8 mouse cellular contexts compared by ENCODE assay signal in the genomic region with DNA sequence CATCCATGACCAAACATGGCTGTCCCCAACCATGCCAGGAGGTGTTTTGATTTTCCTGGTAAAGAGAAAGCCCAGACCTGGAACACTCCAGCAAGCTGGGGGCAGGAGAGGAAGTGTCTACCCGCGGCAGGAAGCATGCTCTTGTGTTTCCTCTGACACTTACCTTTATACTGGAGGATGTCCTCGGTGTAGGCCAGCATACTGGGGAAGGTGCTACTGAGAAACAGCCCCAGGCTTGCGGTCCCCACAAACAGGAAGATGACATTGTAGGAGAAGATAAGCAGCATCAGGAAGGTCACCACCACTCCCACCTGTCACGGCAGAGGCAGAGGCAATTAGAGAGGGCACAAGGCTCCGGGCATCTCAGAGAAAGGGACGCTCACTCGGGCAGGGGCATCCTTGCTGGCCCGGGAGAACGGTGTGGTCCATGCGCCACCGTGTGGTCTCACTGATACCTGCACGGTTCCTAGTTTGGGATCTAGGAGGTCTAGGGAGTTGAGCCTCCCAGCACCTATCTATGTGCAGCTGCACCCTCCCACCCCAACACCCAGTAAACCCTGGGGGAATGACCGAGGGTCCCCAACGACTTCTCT. TPM values are rescaled to one million over a fixed set of nuclear protein-coding genes. Genes with fewer than 3 reads are reported as not detected.
DNase-seq lines count a peak whose midpoint lies in the region; ATAC-seq lines count a peak whose summit lies in the region.

No protein-coding gene starts in this region.

- peak; percentile 72 for ATAC-seq in cerebellum, adult (ENCODE audit: insufficient number of reproducible peaks, low FRiP score, low TSS enrichment)
- peak; percentile 53 for ATAC-seq in forebrain, embryonic 16.5 days
- ATAC-seq in hindbrain, embryonic 16.5 days = peak; percentile 84
- peak; percentile 97 for ATAC-seq in megakaryocyte progenitor cell, adult 5-6 weeks (replicated peaks; ENCODE audit: poor library complexity)

- no peaks in the 10 kb centered on the region for H3K9me3 ChIP-seq in forebrain, embryonic 16.5 days (ENCODE audit: control insufficient read depth, low read length)
- H3K9me3 ChIP-seq in hindbrain, embryonic 16.5 days (ENCODE audit: control insufficient read depth, low read length) = no peaks in the 10 kb centered on the region

- H3K36me3 ChIP-seq in forebrain, embryonic 16.5 days (ENCODE audit: control insufficient read depth, insufficient read depth) = no peaks in the 10 kb centered on the region
- no peaks in the 10 kb centered on the region for H3K36me3 ChIP-seq in hindbrain, embryonic 16.5 days (ENCODE audit: control insufficient read depth, insufficient read depth, low read length)

- no peak overlapping the region for H3K4me3 ChIP-seq in forebrain, embryonic 16.5 days (replicated peaks; ENCODE audit: low read length)
- no peak overlapping the region for H3K4me3 ChIP-seq in hindbrain, embryonic 16.5 days (ENCODE audit: low read length)

- H3K4me2 ChIP-seq in forebrain, embryonic 16.5 days (ENCODE audit: low read length) = no peak overlapping the region
- no peak overlapping the region for H3K4me2 ChIP-seq in hindbrain, embryonic 16.5 days (ENCODE audit: low read length)

- no peak overlapping the region for H3K9ac ChIP-seq in forebrain, embryonic 16.5 days (replicated peaks; ENCODE audit: low read depth, low read length)
- 0 out of 2 replicates have a peak overlapping the region, but pooled peaks have one; percentile 9 for H3K9ac ChIP-seq in hindbrain, embryonic 16.5 days (ENCODE audit: low read depth, low read length)

- 25% methylated on average over 15 of the region's 15 CpGs for WGBS in forebrain, embryonic 16.5 days
- 23% methylated on average over 15 of the region's 15 CpGs for WGBS in hindbrain, embryonic 16.5 days

- DNase-seq in NIH3T3 (ENCODE audit: low read depth) = peak; percentile 80
- DNase-seq in left cerebral cortex, adult 18-20 months (ENCODE audit: low spot score in 2 of 2) = peak; percentile 64 to 70
- DNase-seq in right cerebral cortex, postnatal 14 days = peak; percentile 65
- peak; percentile 28 to 70 for DNase-seq in urinary bladder, postnatal 4 days (ENCODE audit: low spot score in 2 of 2)

- peaks cover 4% of the 10 kb centered on the region; the same call in 1 of the 2 replicates for H3K4me1 ChIP-seq in forebrain, embryonic 16.5 days (replicated peaks; ENCODE audit: control insufficient read depth, insufficient read depth, low read length)
- no peaks in the 10 kb centered on the region; the same call in 1 of the 2 replicates for H3K4me1 ChIP-seq in hindbrain, embryonic 16.5 days (ENCODE audit: control insufficient read depth, insufficient read depth, low read depth, low read length)

- no peaks in the 10 kb centered on the region for H3K27me3 ChIP-seq in forebrain, embryonic 16.5 days (replicated peaks; ENCODE audit: control insufficient read depth, insufficient read depth, low read length)
- H3K27me3 ChIP-seq in hindbrain, embryonic 16.5 days (replicated peaks; ENCODE audit: control insufficient read depth, insufficient read depth, low read length) = no peaks in the 10 kb centered on the region

- no peak overlapping the region for H3K27ac ChIP-seq in forebrain, embryonic 16.5 days (ENCODE audit: low read length)
- no peak overlapping the region for H3K27ac ChIP-seq in hindbrain, embryonic 16.5 days (ENCODE audit: low read depth, low read length)

RNA-seq across cellular contexts. Expression of a gene that starts 21.6 kb away (rescaled TPM):
- 10.9 and 11.2 TPM in 2 replicates for polyA plus RNA-seq in forebrain, embryonic 16.5 days (2015; fragmentation: Nextera tagmentation; extraction: Ambion mirVana)
- 6.9 and 9.0 TPM in 2 replicates for polyA plus RNA-seq in hindbrain, embryonic 16.5 days (2015; fragmentation: Nextera tagmentation; extraction: Ambion mirVana)
- 10 to 100 TPM; 72.9 to 78.3 TPM for total RNA-seq in left cerebral cortex, adult 18-20 months (2021)
- 0.52 TPM in 1 of 2 replicates, not detected in the other for total RNA-seq in megakaryocyte progenitor cell, adult 5-6 weeks (2015)
- 0.20 and 0.25 TPM in 2 replicates for total RNA-seq in megakaryocyte progenitor cell, adult 5-6 weeks (2017)

RNA-seq across cellular contexts. Expression of a gene that starts 38.8 kb away (rescaled TPM):
- 12.5 and 13.5 TPM in 2 replicates for polyA plus RNA-seq in forebrain, embryonic 16.5 days (2015; fragmentation: Nextera tagmentation; extraction: Ambion mirVana)
- polyA plus RNA-seq in hindbrain, embryonic 16.5 days (2015; fragmentation: Nextera tagmentation; extraction: Ambion mirVana) = 10.0 and 10.2 TPM in 2 replicates
- 10 to 100 TPM; 54.4 to 59.1 TPM for total RNA-seq in left cerebral cortex, adult 18-20 months (2021)
- total RNA-seq in megakaryocyte progenitor cell, adult 5-6 weeks (2015) = 87.7 and 98.6 TPM in 2 replicates
- total RNA-seq in megakaryocyte progenitor cell, adult 5-6 weeks (2017) = 44.3 and 73.1 TPM in 2 replicates

Comparison
In these comparisons a context has a peak if more than half of its experiments do, and no peak if none do; other contexts are left out.
1. RNA of a gene that starts 21.6 kb away (total RNA-seq): 72.9 to 78.3 TPM in left cerebral cortex, adult 18-20 months; 0.20 to 0.52 TPM in megakaryocyte progenitor cell, adult 5-6 weeks; every median in the first group is over 10 times any median in the second.
2. Peak in every context shown above with its lines, with median percentiles within 50 percentile points of each other: DNase-seq and ATAC-seq.